Mouse (Mus musculus) lung, postnatal 25 days (tissue): ENCODE data around the gene Pitpnb.

Source experiments
- DNase-seq: peaks from one replicate; pipeline ENCODE4 v3.0.0; 2022; ENCODE audit warnings: low spot score

Pitpnb gene

DNA sequence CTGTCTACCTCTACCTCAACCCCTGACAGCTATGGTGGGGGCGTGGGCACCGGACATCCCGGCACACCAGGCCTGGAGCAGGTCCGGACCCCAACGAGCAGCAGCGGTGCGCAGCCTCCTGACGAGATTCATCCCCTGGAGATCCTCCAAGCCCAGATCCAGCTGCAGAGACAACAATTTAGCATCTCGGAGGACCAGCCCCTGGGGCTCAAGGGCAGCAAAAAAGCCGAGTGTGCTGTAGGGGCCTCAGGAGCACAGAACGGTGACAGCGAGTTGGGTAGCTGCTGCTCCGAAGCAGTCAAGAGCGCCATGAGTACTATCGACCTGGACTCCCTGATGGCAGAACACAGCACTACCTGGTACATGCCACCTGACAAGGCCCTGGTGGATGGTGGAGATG, 90.9 kb downstream of the Pitpnb start:
- DNase-seq = no peak

DNA sequence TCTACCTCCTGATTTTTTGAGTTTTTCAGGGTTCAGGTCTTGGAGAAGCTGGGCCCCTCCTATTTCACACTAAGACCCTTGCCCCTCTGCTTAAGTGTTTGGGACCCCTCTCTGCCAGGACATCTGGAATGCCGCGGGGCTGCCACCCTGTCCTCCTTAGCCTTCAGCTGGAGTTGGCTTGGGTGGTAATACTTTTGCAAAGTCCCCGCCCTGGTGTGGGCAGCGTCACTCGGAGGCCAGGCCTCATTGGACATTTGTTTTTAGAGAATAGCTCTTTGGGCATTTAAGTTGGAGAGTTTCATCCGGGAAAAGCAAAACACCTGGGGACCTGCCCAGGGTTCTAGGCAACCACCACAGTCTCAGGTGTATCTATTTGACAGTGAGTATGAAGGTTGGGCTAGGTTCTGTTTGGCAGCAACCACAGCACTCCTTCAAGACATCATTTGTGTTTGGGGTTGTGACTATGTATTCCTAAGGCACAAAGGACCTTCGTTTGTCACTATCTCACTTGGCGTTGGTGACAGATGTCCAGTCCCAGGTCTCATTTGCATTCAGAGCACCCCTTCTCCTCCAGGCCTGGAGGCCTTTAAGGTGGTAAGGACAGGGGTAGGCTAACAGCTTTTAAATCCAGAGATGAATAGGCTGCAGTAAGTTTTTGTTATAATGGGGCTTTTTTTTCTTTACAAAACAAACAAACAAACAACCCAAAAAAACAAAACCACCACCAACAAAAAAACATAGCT, 91.7 kb downstream of the Pitpnb start:
- no peak for DNase-seq

DNA sequence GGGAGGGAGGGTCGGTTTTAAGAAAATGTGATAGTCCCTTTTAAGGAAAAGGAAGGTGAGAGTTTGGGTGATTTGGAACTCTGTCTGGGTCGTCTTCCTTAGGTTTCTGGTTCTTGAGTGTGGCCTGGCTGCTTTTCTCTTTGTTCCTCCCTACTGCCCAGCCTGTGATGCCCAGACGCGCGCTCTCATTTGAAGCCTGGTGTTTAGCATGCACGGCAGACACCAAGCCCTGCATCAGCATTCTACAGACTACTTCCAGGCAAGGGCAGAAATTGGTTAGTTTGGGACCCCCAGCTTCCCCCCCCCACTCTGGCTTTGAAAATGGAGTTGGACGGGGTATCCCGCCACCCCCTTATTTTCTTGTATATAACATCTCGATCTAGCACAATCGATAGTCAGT, 92.4 kb downstream of the Pitpnb start:
- DNase-seq = no peak

DNA sequence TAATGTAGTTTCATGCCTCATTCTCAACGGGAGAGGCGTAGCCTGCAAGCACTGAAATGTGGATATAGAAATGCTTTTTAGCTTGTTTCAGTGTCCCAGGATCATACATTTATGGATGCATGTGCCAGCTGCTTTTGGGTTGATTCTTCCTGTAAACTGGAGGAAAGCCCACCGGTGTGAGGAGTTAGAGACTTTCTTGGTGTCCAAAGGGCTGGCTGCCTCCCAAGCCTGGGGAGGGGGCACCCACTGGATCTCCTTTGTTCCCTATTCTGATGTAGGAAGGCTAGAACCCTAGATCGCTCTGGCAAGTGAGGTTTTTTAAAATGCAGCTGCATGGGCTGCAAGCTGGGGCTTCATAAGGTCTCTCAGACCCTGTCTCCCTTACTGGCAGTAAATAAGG, 93.1 kb downstream of the Pitpnb start:
- no peak for DNase-seq

DNA sequence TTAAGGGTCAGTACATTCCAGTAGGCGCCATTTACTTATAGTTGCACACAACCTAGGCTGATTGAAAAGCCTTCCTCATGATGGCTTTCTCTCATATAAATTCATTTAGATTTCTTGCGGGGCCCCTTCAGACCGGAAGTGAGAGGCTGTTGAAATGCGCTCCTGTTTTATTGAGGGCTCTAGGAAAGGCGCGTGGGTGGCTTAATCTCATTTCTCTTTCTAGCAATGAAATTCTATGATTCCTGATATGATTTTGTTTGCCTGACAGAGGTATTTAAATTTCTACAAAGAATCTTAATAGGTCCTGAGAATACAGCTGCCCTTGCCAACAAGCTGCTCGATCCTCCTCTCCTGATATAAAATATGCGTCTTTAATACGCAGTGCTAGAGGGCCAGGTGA, 95.2 kb downstream of the Pitpnb start:
- no peak for DNase-seq

DNA sequence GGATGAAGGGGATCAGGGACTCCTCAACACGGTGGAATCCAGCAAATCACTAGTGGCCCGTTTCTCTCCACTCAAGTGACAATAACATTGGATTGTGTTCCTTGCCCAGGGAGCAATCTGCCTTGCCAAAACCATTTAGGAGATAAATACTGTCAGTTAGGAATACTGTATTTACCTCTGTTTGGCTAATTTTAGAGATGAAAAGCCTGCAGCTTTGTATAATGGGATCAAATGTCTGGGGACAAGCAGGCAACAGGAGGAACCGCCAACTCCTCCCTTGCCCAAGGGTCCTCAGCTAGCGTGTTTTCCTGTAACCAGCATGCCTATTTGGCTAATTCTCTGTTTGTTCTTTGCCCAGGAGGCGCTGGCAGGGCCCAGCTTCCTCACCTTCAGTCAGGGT, 95.7 kb downstream of the Pitpnb start:
- DNase-seq = no peak

DNA sequence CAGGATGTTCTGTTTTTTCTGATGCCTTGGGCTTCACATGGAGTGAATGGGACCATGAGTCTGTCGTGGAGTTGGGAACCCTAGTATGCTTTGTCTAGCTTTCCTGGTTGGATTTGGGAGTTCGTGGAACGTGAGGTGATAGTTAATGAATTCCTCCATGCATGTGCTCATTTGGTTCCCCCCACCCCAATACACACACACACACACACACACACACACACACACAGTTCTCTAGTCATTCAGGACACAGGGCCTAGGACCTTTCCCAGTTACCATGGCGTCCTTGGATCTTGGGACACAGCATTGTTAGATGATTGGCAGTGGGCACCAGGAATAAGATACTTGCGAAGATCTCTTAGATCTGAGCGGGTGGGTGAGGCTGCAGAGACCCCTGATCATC, 98.3 kb downstream of the Pitpnb start:
- no peak for DNase-seq

DNA sequence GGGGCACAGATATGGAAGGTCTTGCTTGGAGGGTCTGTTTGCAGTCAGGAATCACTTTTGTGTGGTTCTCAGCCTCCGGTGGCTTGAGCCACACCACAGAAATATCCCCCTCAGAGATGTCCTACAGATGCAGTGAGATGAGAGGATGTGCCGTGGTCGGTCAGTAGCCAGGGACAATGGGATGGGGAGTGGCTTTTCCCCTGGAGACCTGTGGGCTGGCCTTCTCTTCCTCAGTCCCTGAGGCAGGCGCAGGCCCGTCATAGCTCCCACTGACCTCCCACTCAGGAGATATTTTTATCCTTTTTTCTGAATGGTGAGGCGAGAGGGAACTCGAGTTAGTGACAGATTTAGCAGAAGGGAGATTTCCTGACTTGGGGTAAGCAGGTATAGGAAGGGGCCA, 99.2 kb downstream of the Pitpnb start:
- no peak for DNase-seq

DNA sequence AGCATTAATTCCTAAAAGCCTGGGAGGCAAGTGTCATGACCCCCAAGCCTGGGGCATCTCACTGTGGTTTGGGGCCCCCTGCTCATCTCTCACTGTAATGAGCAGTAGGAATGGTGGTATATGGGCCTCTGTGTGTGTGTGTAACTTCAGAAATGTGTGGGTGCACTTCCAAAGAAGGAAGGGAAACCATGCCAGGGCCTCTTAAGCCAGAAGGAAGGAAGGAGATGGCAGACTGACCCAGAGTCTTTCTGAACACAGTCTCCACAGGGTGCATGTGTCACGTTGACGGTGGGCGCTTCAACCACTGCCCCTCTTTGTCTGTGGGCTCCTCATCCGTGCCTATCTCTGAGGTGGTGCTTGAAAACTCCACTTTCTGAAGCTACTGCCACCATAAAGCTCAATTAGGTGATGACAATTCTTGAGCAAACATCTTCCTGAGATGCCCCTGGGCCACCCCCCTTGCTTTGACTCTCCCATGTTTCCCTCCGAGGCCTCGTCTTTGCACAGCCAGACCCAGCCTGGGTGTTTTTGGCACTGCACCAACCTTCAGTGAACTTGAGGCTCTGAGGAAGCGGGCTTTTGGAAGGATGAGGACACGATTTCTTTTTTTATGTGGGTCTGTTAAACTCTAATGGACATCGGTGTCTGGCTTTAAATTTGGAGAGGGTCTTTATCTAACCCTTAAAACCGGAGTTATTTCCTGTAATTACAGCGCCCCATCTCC, 100.6 kb downstream of the Pitpnb start:
- DNase-seq = no peak

DNA sequence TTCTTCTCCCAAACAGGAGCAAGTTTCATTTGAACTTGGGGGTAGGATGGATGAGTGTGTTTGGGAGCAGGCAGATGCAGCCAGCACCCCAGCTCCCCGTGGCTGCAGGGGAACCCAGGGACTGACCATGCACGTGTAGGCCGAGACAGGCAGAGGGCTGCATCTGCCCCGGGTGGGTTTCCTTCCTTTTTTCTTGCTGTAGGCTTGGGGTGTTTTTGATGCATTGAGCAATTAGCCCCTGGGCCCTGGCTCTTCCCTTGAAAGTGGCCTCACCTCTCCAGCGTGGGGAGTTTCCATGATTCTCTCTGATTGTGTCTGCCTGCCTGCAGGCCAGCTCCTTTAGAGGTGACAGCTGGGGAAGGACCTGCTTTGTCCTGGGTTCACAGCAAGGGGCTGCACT, 102.3 kb downstream of the Pitpnb start:
- DNase-seq = no peak

DNA sequence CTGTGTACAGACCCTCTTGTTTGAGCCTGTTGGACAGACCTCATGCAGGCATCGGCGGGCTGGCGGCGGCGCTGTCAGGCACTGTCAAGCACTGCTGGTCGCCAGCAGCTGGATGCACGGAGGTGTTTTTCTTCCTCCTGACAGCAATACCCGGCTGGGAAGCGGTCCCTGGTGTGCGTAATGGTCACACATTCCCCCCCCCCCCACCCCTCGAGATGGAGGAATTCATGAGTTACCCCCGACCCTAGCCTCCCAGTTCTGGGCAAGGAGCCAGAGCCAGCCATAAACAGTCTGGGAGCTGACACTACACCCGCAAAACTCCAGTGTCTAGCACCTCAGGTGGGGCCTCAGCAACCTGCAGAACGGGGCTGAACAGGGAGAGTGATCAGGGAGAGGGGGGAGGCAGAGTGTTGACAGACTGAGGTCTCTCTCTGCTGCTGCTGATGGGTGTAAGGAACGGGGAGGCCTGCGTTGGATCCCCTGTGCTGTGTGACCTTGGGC, 103.8 kb downstream of the Pitpnb start:
- no peak for DNase-seq

DNA sequence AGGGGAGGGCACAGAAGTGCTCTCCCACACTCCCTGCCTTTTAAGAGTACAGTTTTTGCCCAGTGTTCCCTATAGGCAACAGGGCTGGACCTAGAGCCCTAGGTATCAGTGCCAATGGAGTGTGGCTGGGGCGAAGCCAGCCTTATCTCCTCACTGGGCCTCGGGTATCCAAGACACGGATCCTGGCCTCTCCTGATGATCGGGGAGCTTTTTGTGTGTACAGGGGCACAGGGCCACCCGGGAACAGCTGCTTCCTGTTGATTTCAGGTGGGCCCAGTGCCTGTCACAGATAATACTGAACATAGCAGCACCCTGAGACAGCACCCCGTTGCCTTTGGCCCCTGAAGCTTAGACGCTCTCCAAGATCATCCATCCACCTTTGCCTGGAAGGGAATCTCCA, 105.7 kb downstream of the Pitpnb start:
- no peak for DNase-seq

DNA sequence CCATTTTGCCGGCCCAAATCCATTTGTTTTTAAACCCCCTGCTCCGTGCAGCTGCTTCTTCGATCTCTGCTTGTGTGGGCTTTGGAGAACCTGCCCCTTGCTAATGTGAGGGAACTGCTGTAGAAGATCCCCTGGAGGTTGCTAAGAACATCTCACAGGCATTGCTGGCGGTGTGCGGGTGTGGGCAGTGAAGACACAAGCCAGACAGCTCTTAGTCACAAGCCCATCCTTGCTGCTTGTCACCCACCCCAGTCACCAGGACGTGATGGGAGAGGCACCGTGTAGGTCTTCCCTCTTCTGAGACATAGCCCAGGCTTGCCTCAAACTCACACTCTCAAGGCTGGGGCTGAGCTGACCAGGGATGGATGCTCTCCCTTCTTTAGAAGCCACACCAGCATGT, 106.6 kb downstream of the Pitpnb start:
- no peak for DNase-seq
